Mouse (Mus musculus) hindbrain, embryonic 12.5 days (tissue): ENCODE results near the gene Pde4b. TPM values are rescaled to one million over a fixed set of nuclear protein-coding genes. Genes with fewer than 3 reads are reported as not detected.

Source experiments
- ATAC-seq: fragments of 200-750 bp; cut with Nextera tagmentation; 2 replicates; pipeline ENCODE4 v1.8.0; 2017; ENCODE audit warnings: moderate TSS enrichment; ENCODE audit not compliant: low FRiP score
- H3K27ac ChIP-seq: fragments of 300-500 bp; sonication (generic); 2 replicates; pipeline ENCODE4 v1.5.1; 2016; ENCODE audit warnings: mild to moderate bottlenecking
- H3K27me3 ChIP-seq: fragments of 300-500 bp; sonication (generic); 2 replicates; pipeline ENCODE4 v1.6.1; 2016; ENCODE audit warnings: mild to moderate bottlenecking
- H3K36me3 ChIP-seq: fragments of 300-500 bp; sonication (generic); 2 replicates; pipeline ENCODE4 v1.6.1; 2016; ENCODE audit warnings: mild to moderate bottlenecking
- H3K4me1 ChIP-seq: fragments of 300-500 bp; sonication (generic); 2 replicates; pipeline ENCODE4 v1.6.1; 2016
- H3K4me2 ChIP-seq: fragments of 300-500 bp; sonication (generic); replicated peaks from 2 replicates; pipeline ENCODE4 v1.6.1; 2016; ENCODE audit warnings: mild to moderate bottlenecking
- H3K4me3 ChIP-seq: fragments of 300-500 bp; sonication (generic); 2 replicates; pipeline ENCODE4 v1.5.1; 2016; ENCODE audit warnings: mild to moderate bottlenecking
- H3K9ac ChIP-seq: fragments of 300-500 bp; sonication (generic); 2 replicates; pipeline ENCODE4 v1.6.1; 2016; ENCODE audit warnings: mild to moderate bottlenecking, moderate library complexity
- H3K9me3 ChIP-seq: fragments of 300-500 bp; sonication (generic); replicated peaks from 2 replicates; pipeline ENCODE4 v1.6.1; 2016; ENCODE audit warnings: mild to moderate bottlenecking
- WGBS: fragments of 180-500 bp; shearing (Covaris S2); methylation state at CpG from one replicate; pipeline ENCODE4 v1.1.7; 2016; 5-methylcytosine and 5-hydroxymethylcytosine counted together
- polyA plus RNA-seq: library from polyadenylated mRNA; unstranded; fragments of >200 nt; fragmentation: Nextera tagmentation; extraction: Ambion mirVana; gene quantifications from 2 replicates; pipeline ENCODE4 v1.2.1, GENCODE M21; 2016

The Pde4b gene
- polyA plus RNA-seq, 1 experiment from 2014 or later, result 12.5 TPM

- H3K4me3 ChIP-seq, result no peak overlapping the region
- no peaks in the 10 kb centered on the region for H3K36me3 ChIP-seq
- no peak overlapping the region for H3K27ac ChIP-seq
- no peak overlapping the region for H3K9ac ChIP-seq
- no peak overlapping the region for H3K4me2 ChIP-seq
- 44% methylated on average over 3 of the region's 3 CpGs for WGBS
- no peaks in the 10 kb centered on the region for H3K27me3 ChIP-seq
- H3K4me1 ChIP-seq, result peaks cover 12% of the 10 kb centered on the region; the same call in 1 of the 2 replicates
- ATAC-seq, result no peak
- H3K9me3 ChIP-seq, result no peaks in the 10 kb centered on the region
These were observed 544.3 kb downstream of the Pde4b start for GRCm38 (mm10) chr4:102631624-102632023.

- H3K4me1 ChIP-seq, result peaks cover 7% of the 10 kb centered on the region; the same call in 1 of the 2 replicates
- no peaks in the 10 kb centered on the region for H3K27me3 ChIP-seq
- no peak overlapping the region for H3K9ac ChIP-seq
- no peak for ATAC-seq
- no peaks in the 10 kb centered on the region for H3K9me3 ChIP-seq
- H3K36me3 ChIP-seq, result no peaks in the 10 kb centered on the region
- 87% methylated on average over 5 of the region's 5 CpGs for WGBS
- no peak overlapping the region for H3K4me2 ChIP-seq
- H3K4me3 ChIP-seq, result no peak overlapping the region
- no peak overlapping the region for H3K27ac ChIP-seq
These were observed 545.9 kb downstream of the Pde4b start for GRCm38 (mm10) chr4:102633241-102633640.

GRCm38 (mm10) chr4:102635258-102635657 is 547.9 kb downstream of the Pde4b start:
- WGBS, result 79% methylated on average over 9 of the region's 9 CpGs
- Histone ChIP-seq H3K27ac (no peak overlapping the region), H3K4me1 (peaks cover 5% of the 10 kb centered on the region; the same call in 1 of the 2 replicates), H3K9ac (no peak overlapping the region), H3K4me2 (no peak overlapping the region), H3K9me3 (no peaks in the 10 kb centered on the region), H3K36me3 (no peaks in the 10 kb centered on the region), H3K4me3 (no peak overlapping the region), H3K27me3 (no peaks in the 10 kb centered on the region)
- no peak for ATAC-seq

GRCm38 (mm10) chr4:102635944-102636343 is 548.6 kb downstream of the Pde4b start:
- H3K36me3 ChIP-seq, result no peaks in the 10 kb centered on the region
- no peak overlapping the region for H3K4me2 ChIP-seq
- H3K4me3 ChIP-seq, result no peak overlapping the region
- no peaks in the 10 kb centered on the region for H3K27me3 ChIP-seq
- H3K4me1 ChIP-seq, result peaks cover 5% of the 10 kb centered on the region; the same call in 1 of the 2 replicates
- no peak for ATAC-seq
- 81% methylated on average over 8 of the region's 8 CpGs for WGBS
- H3K27ac ChIP-seq, result no peak overlapping the region
- no peaks in the 10 kb centered on the region for H3K9me3 ChIP-seq
- no peak overlapping the region for H3K9ac ChIP-seq

- WGBS, result 81% methylated on average over 4 of the region's 4 CpGs
- Histone ChIP-seq H3K27me3 (no peaks in the 10 kb centered on the region), H3K4me3 (no peak overlapping the region), H3K4me2 (no peak overlapping the region), H3K4me1 (no peaks in the 10 kb centered on the region), H3K27ac (no peak overlapping the region), H3K9ac (no peak overlapping the region), H3K9me3 (no peaks in the 10 kb centered on the region), H3K36me3 (no peaks in the 10 kb centered on the region)
- ATAC-seq, result no peak
These were observed 550.1 kb downstream of the Pde4b start for GRCm38 (mm10) chr4:102637348-102637910.

GRCm38 (mm10) chr4:102640942-102641341 is 553.6 kb downstream of the Pde4b start:
- Histone ChIP-seq H3K27me3 (no peaks in the 10 kb centered on the region), H3K4me3 (no peak overlapping the region), H3K4me1 (no peaks in the 10 kb centered on the region), H3K4me2 (no peak overlapping the region), H3K9me3 (no peaks in the 10 kb centered on the region), H3K9ac (no peak overlapping the region), H3K27ac (no peak overlapping the region), H3K36me3 (no peaks in the 10 kb centered on the region)
- WGBS, result 89% methylated on average over 4 of the region's 4 CpGs
- no peak for ATAC-seq

- Histone ChIP-seq H3K9me3 (no peaks in the 10 kb centered on the region), H3K4me2 (no peak overlapping the region), H3K27ac (no peak overlapping the region), H3K4me1 (no peaks in the 10 kb centered on the region), H3K9ac (no peak overlapping the region), H3K27me3 (no peaks in the 10 kb centered on the region), H3K36me3 (no peaks in the 10 kb centered on the region), H3K4me3 (no peak overlapping the region)
- no peak for ATAC-seq
- WGBS, result 75% methylated on average over 6 of the region's 6 CpGs
These were observed 556.7 kb downstream of the Pde4b start for GRCm38 (mm10) chr4:102644062-102644461.

GRCm38 (mm10) chr4:102647056-102647455 is 559.7 kb downstream of the Pde4b start:
- Histone ChIP-seq H3K27ac (no peak overlapping the region), H3K36me3 (no peaks in the 10 kb centered on the region), H3K4me3 (no peak overlapping the region), H3K27me3 (no peaks in the 10 kb centered on the region), H3K4me2 (no peak overlapping the region), H3K9me3 (no peaks in the 10 kb centered on the region), H3K9ac (no peak overlapping the region), H3K4me1 (no peaks in the 10 kb centered on the region)
- no peak for ATAC-seq
- 63% methylated on average over 2 of the region's 2 CpGs for whole genome bisulfite sequencing

GRCm38 (mm10) chr4:102655331-102655730 is 568.0 kb downstream of the Pde4b start:
- H3K4me2 ChIP-seq, result no peak overlapping the region
- no peak overlapping the region for H3K4me3 ChIP-seq
- no peak for ATAC-seq
- WGBS, result 89% methylated on average over 7 of the region's 7 CpGs
- H3K4me1 ChIP-seq, result no peaks in the 10 kb centered on the region
- H3K36me3 ChIP-seq, result no peaks in the 10 kb centered on the region
- no peak overlapping the region for H3K27ac ChIP-seq
- H3K27me3 ChIP-seq, result no peaks in the 10 kb centered on the region
- no peak overlapping the region for H3K9ac ChIP-seq
- no peaks in the 10 kb centered on the region for H3K9me3 ChIP-seq

GRCm38 (mm10) chr4:102656494-102657036 is 569.2 kb downstream of the Pde4b start:
- H3K9ac ChIP-seq, result no peak overlapping the region
- H3K27me3 ChIP-seq, result no peaks in the 10 kb centered on the region
- no peaks in the 10 kb centered on the region for H3K4me1 ChIP-seq
- 0 out of 2 replicates have a peak, but pooled peaks have one; percentile 64 for ATAC-seq
- no peak overlapping the region for H3K4me3 ChIP-seq
- H3K4me2 ChIP-seq, result no peak overlapping the region
- 21% methylated on average over 3 of the region's 3 CpGs for WGBS
- H3K9me3 ChIP-seq, result no peaks in the 10 kb centered on the region
- no peaks in the 10 kb centered on the region for H3K36me3 ChIP-seq
- H3K27ac ChIP-seq, result no peak overlapping the region

Other genes starting within 250 kb of the Pde4b start
- gene B020004J07Rik, start 243.5 kb upstream of the Pde4b start, polyA plus RNA-seq, result not detected in 2 replicates
- not detected in 2 replicates for gene C130073F10Rik, start 193.8 kb upstream of the Pde4b start, polyA plus RNA-seq
- gene Gm12800, start 178.4 kb upstream of the Pde4b start, polyA plus RNA-seq, result not detected in 2 replicates
- not detected in 2 replicates for gene Gm12794, start 147.1 kb upstream of the Pde4b start, polyA plus RNA-seq
- gene Gm12790, start 106.5 kb upstream of the Pde4b start, polyA plus RNA-seq, result not detected in 2 replicates
- gene Gm12789, start 100.9 kb upstream of the Pde4b start, polyA plus RNA-seq, result not detected in 2 replicates